Mouse (Mus musculus) erythroblast, embryonic 14.5 days (primary cell): ENCODE data around the gene Pilrb2. TPM values are rescaled to one million over a fixed set of nuclear protein-coding genes. Genes with fewer than 3 reads are reported as not detected.

ENCODE experiments used
- H3K27me3 ChIP-seq: 2 replicates; pipeline ENCODE4 v1.6.1; 2012; ENCODE audit warnings: inconsistent platforms; ENCODE audit not compliant: control insufficient read depth
- H3K36me3 ChIP-seq: 2 replicates; pipeline ENCODE4 v1.6.1; 2012; ENCODE audit warnings: mild to moderate bottlenecking, inconsistent platforms; ENCODE audit not compliant: control insufficient read depth
- H3K4me1 ChIP-seq: 2 replicates; pipeline ENCODE4 v1.6.1; 2012; ENCODE audit warnings: inconsistent platforms; ENCODE audit not compliant: control insufficient read depth
- H3K4me3 ChIP-seq: replicated peaks from 2 replicates; pipeline ENCODE3; 2012; ENCODE audit warnings: moderate library complexity, mild to moderate bottlenecking, inconsistent platforms
- H3K9me3 ChIP-seq: 2 replicates; pipeline ENCODE4 v1.6.1; 2012; ENCODE audit warnings: low read length, inconsistent platforms, mixed read lengths; ENCODE audit not compliant: control insufficient read depth
- GATA1 ChIP-seq: IDR thresholded peaks from 2 replicates; pipeline ENCODE4 v1.6.1; 2012; ENCODE audit warnings: low read length, inconsistent platforms, mixed read lengths
- TAL1 ChIP-seq: IDR thresholded peaks from 3 replicates; pipeline ENCODE4 v1.6.1; 2012; ENCODE audit warnings: low read length, inconsistent platforms, mixed read lengths
- polyA plus RNA-seq: library from polyadenylated mRNA; stranded (reverse); fragments of >175 nt; gene quantifications from 2 replicates; pipeline ENCODE4 v1.2.3, GENCODE M21; 2012

Pilrb2 gene
- polyA plus RNA-seq, 1 experiment: not detected

GRCm38 (mm10) chr5:137823455-137824045 is 48.1 kb downstream of the Pilrb2 start:
- Histone ChIP-seq H3K4me1 (no peaks in the 10 kb centered on the region), H3K27me3 (no peaks in the 10 kb centered on the region), H3K36me3 (no peaks in the 10 kb centered on the region), H3K4me3 (no peak overlapping the region), H3K9me3 (no peaks in the 10 kb centered on the region)
- TF ChIP-seq TAL1 (no peak), GATA1 (no peak)

- Histone ChIP-seq H3K36me3 (no peaks in the 10 kb centered on the region), H3K4me1 (no peaks in the 10 kb centered on the region), H3K27me3 (no peaks in the 10 kb centered on the region), H3K9me3 (no peaks in the 10 kb centered on the region), H3K4me3 (no peak overlapping the region)
- TF ChIP-seq GATA1 (no peak), TAL1 (no peak)
Observed at GRCm38 (mm10) chr5:137822602-137823001, 49.0 kb downstream of the Pilrb2 start.

- no peaks in the 10 kb centered on the region for H3K27me3 ChIP-seq
- H3K36me3 ChIP-seq: no peaks in the 10 kb centered on the region
- H3K4me1 ChIP-seq: no peaks in the 10 kb centered on the region
- TF ChIP-seq GATA1: no peak
- TF ChIP-seq TAL1: no peak
- H3K9me3 ChIP-seq: no peaks in the 10 kb centered on the region
- no peak overlapping the region for H3K4me3 ChIP-seq
Observed at GRCm38 (mm10) chr5:137822126-137822525, 49.5 kb downstream of the Pilrb2 start.

GRCm38 (mm10) chr5:137817466-137818222 is 54.0 kb downstream of the Pilrb2 start:
- Histone ChIP-seq H3K4me1 (no peaks in the 10 kb centered on the region), H3K4me3 (no peak overlapping the region), H3K36me3 (no peaks in the 10 kb centered on the region), H3K27me3 (no peaks in the 10 kb centered on the region), H3K9me3 (no peaks in the 10 kb centered on the region; the same call in 1 of the 2 replicates)
- TF ChIP-seq TAL1: no peak
- no peak for TF ChIP-seq GATA1

Other genes with a start within 250 kb of the Pilrb2 start
- not detected in 2 replicates for gene Fbxo24, start 242.8 kb downstream of the Pilrb2 start, polyA plus RNA-seq
- gene Lrch4, start 242.7 kb downstream of the Pilrb2 start, polyA plus RNA-seq: 6.3 and 7.1 TPM in 2 replicates
- 3.8 and 3.9 TPM in 2 replicates for gene Gm20605, start 242.6 kb downstream of the Pilrb2 start, polyA plus RNA-seq
- gene Sap25, start 230.5 kb downstream of the Pilrb2 start, polyA plus RNA-seq: 5.9 and 11.5 TPM in 2 replicates
- 0.02 TPM in 1 of 2 replicates, not detected in the other for gene Irs3, start 226.1 kb downstream of the Pilrb2 start, polyA plus RNA-seq
- gene Agfg2, start 187.1 kb downstream of the Pilrb2 start, polyA plus RNA-seq: 17.1 and 20.4 TPM in 2 replicates
- gene Nyap1, start 130.2 kb downstream of the Pilrb2 start, polyA plus RNA-seq: 0.97 and 1.2 TPM in 2 replicates
- gene Tsc22d4, start 126.1 kb downstream of the Pilrb2 start, polyA plus RNA-seq: 53.9 and 58.8 TPM in 2 replicates
- gene Ppp1r35, start 93.0 kb downstream of the Pilrb2 start, polyA plus RNA-seq: 16.1 TPM in 2 replicates
- gene Mepce, start 84.2 kb downstream of the Pilrb2 start, polyA plus RNA-seq: 17.1 and 18.2 TPM in 2 replicates
- gene Zcwpw1, start 84.0 kb downstream of the Pilrb2 start, polyA plus RNA-seq: 0.04 and 0.05 TPM in 2 replicates
- 0.03 TPM in 1 of 2 replicates, not detected in the other for gene Pilra, start 35.5 kb downstream of the Pilrb2 start, polyA plus RNA-seq
- gene Pilrb1, start 13.7 kb downstream of the Pilrb2 start, polyA plus RNA-seq: 0.05 TPM in 1 of 2 replicates, not detected in the other
- gene Cyp3a13, start 49.8 kb upstream of the Pilrb2 start, polyA plus RNA-seq: not detected in 2 replicates
- gene Gjc3, start 91.3 kb upstream of the Pilrb2 start, polyA plus RNA-seq: not detected in 2 replicates
- not detected in 2 replicates for gene Azgp1, start 109.7 kb upstream of the Pilrb2 start, polyA plus RNA-seq
- gene Smok3a, start 149.4 kb upstream of the Pilrb2 start, polyA plus RNA-seq: 0.02 TPM in 1 of 2 replicates, not detected in the other
- gene Smok3b, start 149.6 kb upstream of the Pilrb2 start, polyA plus RNA-seq: not detected in 2 replicates
- gene Smok3c, start 181.4 kb upstream of the Pilrb2 start, polyA plus RNA-seq: not detected in 2 replicates
- gene Zkscan1, start 213.3 kb upstream of the Pilrb2 start, polyA plus RNA-seq: 0.01 and 0.02 TPM in 2 replicates
- gene Zscan21, start 245.1 kb upstream of the Pilrb2 start, polyA plus RNA-seq: 0.10 and 0.11 TPM in 2 replicates